Mouse (Mus musculus): ENCODE data around the gene Zfp697.
"Not testable (repeated sequence)": the region's sequence is repeated elsewhere in the genome, so short reads cannot be mapped to it uniquely, and the experiment has no call there.

The Zfp697 gene

GRCm38 (mm10) chr3:98616786-98617185 lies 234.5 kb downstream of the Zfp697 start:
- DNase-seq (ENCODE audit: extremely low spot score, low spot score): not testable (repeated sequence)

GRCm38 (mm10) chr3:98629633-98630032 lies 247.4 kb downstream of the Zfp697 start:
- DNase-seq (ENCODE audit: extremely low spot score, low spot score): no peak

GRCm38 (mm10) chr3:98630152-98630551 lies 247.9 kb downstream of the Zfp697 start, which contains the start of gene Hsd3b5:
Gene Hsd3b5, minus strand, starts transcription at chr3:98630252.
- no peak for DNase-seq (ENCODE audit: extremely low spot score, low spot score)

- DNase-seq (ENCODE audit: extremely low spot score, low spot score): no peak
Observed at GRCm38 (mm10) chr3:98635145-98635544, 252.9 kb downstream of the Zfp697 start.

- no peak for DNase-seq (ENCODE audit: extremely low spot score, low spot score)
Observed at GRCm38 (mm10) chr3:98680786-98681185, 298.5 kb downstream of the Zfp697 start.

GRCm38 (mm10) chr3:98682401-98682800 lies 300.1 kb downstream of the Zfp697 start:
- DNase-seq (ENCODE audit: extremely low spot score, low spot score): no peak

- no peak for DNase-seq (ENCODE audit: extremely low spot score, low spot score)
Observed at GRCm38 (mm10) chr3:98720740-98721139, 338.5 kb downstream of the Zfp697 start.

GRCm38 (mm10) chr3:98724376-98724775 lies 342.1 kb downstream of the Zfp697 start, which contains the start of gene Hsd3b2:
Gene Hsd3b2, minus strand, starts transcription at chr3:98724543.
- no peak for DNase-seq (ENCODE audit: extremely low spot score, low spot score)

- no peak for DNase-seq (ENCODE audit: extremely low spot score, low spot score)
Observed at GRCm38 (mm10) chr3:98726281-98726680, 344.0 kb downstream of the Zfp697 start.

GRCm38 (mm10) chr3:98733724-98734123 lies 351.5 kb downstream of the Zfp697 start:
- no peak for DNase-seq (ENCODE audit: extremely low spot score, low spot score)

- no peak for DNase-seq (ENCODE audit: extremely low spot score, low spot score)
Observed at GRCm38 (mm10) chr3:98734340-98734739, 352.1 kb downstream of the Zfp697 start.

- DNase-seq (ENCODE audit: extremely low spot score, low spot score): not testable (repeated sequence)
Observed at GRCm38 (mm10) chr3:98741043-98741442, 358.8 kb downstream of the Zfp697 start.

- no peak for DNase-seq (ENCODE audit: extremely low spot score, low spot score)
Observed at GRCm38 (mm10) chr3:98752171-98752570, 369.9 kb downstream of the Zfp697 start.

GRCm38 (mm10) chr3:98756836-98757235 lies 374.6 kb downstream of the Zfp697 start:
- DNase-seq (ENCODE audit: extremely low spot score, low spot score): no peak

- DNase-seq (ENCODE audit: extremely low spot score, low spot score): no peak
Observed at GRCm38 (mm10) chr3:98764155-98764554, 381.9 kb downstream of the Zfp697 start.

- no peak for DNase-seq (ENCODE audit: extremely low spot score, low spot score)
Observed at GRCm38 (mm10) chr3:98780921-98781320, 398.7 kb downstream of the Zfp697 start.

- DNase-seq (ENCODE audit: extremely low spot score, low spot score): no peak
Observed at GRCm38 (mm10) chr3:98782181-98782868, 400.1 kb downstream of the Zfp697 start.

GRCm38 (mm10) chr3:98786551-98786950 lies 404.3 kb downstream of the Zfp697 start:
- DNase-seq (ENCODE audit: extremely low spot score, low spot score): no peak
